Mouse (Mus musculus): ENCODE data around the gene Slf1.
"Not testable (repeated sequence)": the region's sequence is repeated elsewhere in the genome, so short reads cannot be mapped to it uniquely, and the experiment has no call there.

Gene Slf1

GRCm38 (mm10) chr13:77134931-77135620 lies at the start of gene Slf1, which contains the start of gene 2210408I21Rik:
TSS of gene Slf1 (minus strand) at chr13:77135473.
TSS of gene 2210408I21Rik (plus strand) at chr13:77135540.
- peak; percentile 74 for DNase-seq (ENCODE audit: low spot score)

- no peak for DNase-seq (ENCODE audit: low spot score)
Observed at GRCm38 (mm10) chr13:77177931-77178330, 42.7 kb upstream of the Slf1 start.

- DNase-seq (ENCODE audit: low spot score), result no peak
Observed at GRCm38 (mm10) chr13:77140890-77141289, 5.6 kb upstream of the Slf1 start.

- no peak for DNase-seq (ENCODE audit: low spot score)
Observed at GRCm38 (mm10) chr13:77135621-77135981, 328 bp upstream of the Slf1 start.

- DNase-seq (ENCODE audit: low spot score), result no peak
Observed at GRCm38 (mm10) chr13:77131132-77131531, 4.1 kb downstream of the Slf1 start.

GRCm38 (mm10) chr13:77128240-77128639 lies 7.0 kb downstream of the Slf1 start:
- DNase-seq (ENCODE audit: low spot score), result no peak

- no peak for DNase-seq (ENCODE audit: low spot score)
Observed at GRCm38 (mm10) chr13:77125159-77125558, 10.1 kb downstream of the Slf1 start.

GRCm38 (mm10) chr13:77118695-77119094 lies 16.6 kb downstream of the Slf1 start:
- no peak for DNase-seq (ENCODE audit: low spot score)

- no peak for DNase-seq (ENCODE audit: low spot score)
Observed at GRCm38 (mm10) chr13:77107734-77108133, 27.5 kb downstream of the Slf1 start.

- DNase-seq (ENCODE audit: low spot score), result not testable (repeated sequence)
Observed at GRCm38 (mm10) chr13:77092876-77093275, 42.4 kb downstream of the Slf1 start.

- DNase-seq (ENCODE audit: low spot score), result no peak
Observed at GRCm38 (mm10) chr13:77072030-77072429, 63.2 kb downstream of the Slf1 start.

- no peak for DNase-seq (ENCODE audit: low spot score)
Observed at GRCm38 (mm10) chr13:77068847-77069246, 66.4 kb downstream of the Slf1 start.

GRCm38 (mm10) chr13:77063221-77063620 lies 72.1 kb downstream of the Slf1 start:
- no peak for DNase-seq (ENCODE audit: low spot score)

GRCm38 (mm10) chr13:77049736-77050135 lies 85.5 kb downstream of the Slf1 start:
- DNase-seq (ENCODE audit: low spot score), result no peak

- no peak for DNase-seq (ENCODE audit: low spot score)
Observed at GRCm38 (mm10) chr13:77048461-77048860, 86.8 kb downstream of the Slf1 start.

- no peak for DNase-seq (ENCODE audit: low spot score)
Observed at GRCm38 (mm10) chr13:77047179-77047931, 87.9 kb downstream of the Slf1 start.

- DNase-seq (ENCODE audit: low spot score), result no peak
Observed at GRCm38 (mm10) chr13:77046416-77046815, 88.9 kb downstream of the Slf1 start.

- no peak for DNase-seq (ENCODE audit: low spot score)
Observed at GRCm38 (mm10) chr13:77045375-77045774, 89.9 kb downstream of the Slf1 start.

- DNase-seq (ENCODE audit: low spot score), result no peak
Observed at GRCm38 (mm10) chr13:77043375-77043774, 91.9 kb downstream of the Slf1 start.

- DNase-seq (ENCODE audit: low spot score), result no peak
Observed at GRCm38 (mm10) chr13:77029594-77029993, 105.7 kb downstream of the Slf1 start.

- no peak for DNase-seq (ENCODE audit: low spot score)
Observed at GRCm38 (mm10) chr13:77018851-77019250, 116.4 kb downstream of the Slf1 start.

GRCm38 (mm10) chr13:77003684-77004083 lies 131.6 kb downstream of the Slf1 start:
- DNase-seq (ENCODE audit: low spot score), result no peak

GRCm38 (mm10) chr13:77002628-77003027 lies 132.6 kb downstream of the Slf1 start:
- DNase-seq (ENCODE audit: low spot score), result no peak

Data from spleen, adult 12 weeks (tissue).